Mouse (Mus musculus): ENCODE results near the gene Exoc2.

The Exoc2 gene

GRCm38 (mm10) chr13:30766636-30767476, 207.0 kb downstream of the Exoc2 start:
- no peak for DNase-seq

- no peak for DNase-seq
These were observed 208.0 kb downstream of the Exoc2 start for GRCm38 (mm10) chr13:30765906-30766305.

- no peak for DNase-seq
These were observed 209.7 kb downstream of the Exoc2 start for GRCm38 (mm10) chr13:30764014-30764740.

All from kidney, postnatal 25 days (tissue).